Mouse (Mus musculus): ENCODE data around the gene Naa60. TPM values are rescaled to one million over a fixed set of nuclear protein-coding genes. Genes with fewer than 3 reads are reported as not detected.

Gene Naa60
- polyA plus RNA-seq, 1 experiment from 2014 or later: 66.1 TPM

DNA sequence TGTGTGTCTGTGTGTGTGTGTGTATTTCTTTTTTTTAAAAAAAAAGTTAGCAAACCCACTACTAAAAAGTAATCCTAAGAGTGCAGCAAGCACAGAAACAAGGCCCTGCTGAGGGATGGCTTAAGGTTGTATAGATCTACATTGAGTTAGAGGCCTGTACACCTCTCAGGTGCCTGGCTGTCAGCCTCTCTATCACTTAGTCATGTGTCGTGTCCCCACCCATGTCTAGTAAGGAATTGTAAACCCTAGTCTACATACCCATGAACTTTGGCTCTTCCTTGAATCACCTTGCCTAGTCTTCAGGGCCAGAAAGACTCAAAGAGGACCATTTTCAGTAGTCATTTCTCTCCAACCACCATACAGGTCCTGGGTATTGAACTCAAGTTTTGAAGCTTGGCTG, 24.4 kb downstream of the Naa60 start:
- Histone ChIP-seq H3K9me3 (no peaks in the 10 kb centered on the region), H3K27ac (no peak overlapping the region), H3K27me3 (ENCODE audit: insufficient read depth, poor library complexity, severe bottlenecking) (no peaks in the 10 kb centered on the region), H3K4me1 (replicated peaks) (no peaks in the 10 kb centered on the region), H3K36me3 (peaks cover 67% of the 10 kb centered on the region), H3K4me3 (no peak overlapping the region)
- no peak for DNase-seq (ENCODE audit: low spot score)
- 77% methylated on average over 1 of the region's 1 CpGs for WGBS

DNA sequence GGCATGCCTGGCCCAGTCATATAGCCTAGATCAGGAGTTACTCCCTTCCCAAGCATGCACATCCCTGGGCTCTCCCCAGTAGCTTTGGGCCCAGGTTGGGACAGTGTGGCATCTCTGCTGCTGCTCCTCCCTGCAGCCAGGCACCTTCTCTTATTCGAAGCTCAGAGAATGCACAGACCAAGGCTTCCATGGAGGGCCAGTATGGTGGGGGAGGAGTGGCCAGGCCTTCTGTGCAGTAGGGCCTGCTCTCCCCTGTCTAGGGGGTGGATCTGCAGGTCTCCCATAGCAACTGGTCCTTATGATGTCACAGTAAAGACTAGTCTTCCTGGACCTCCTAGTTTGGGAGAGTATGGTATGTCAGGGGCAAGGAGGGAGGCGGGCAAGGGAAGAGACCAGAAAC, 35.3 kb downstream of the Naa60 start:
- no peak for DNase-seq (ENCODE audit: low spot score)
- H3K36me3 ChIP-seq: peaks cover 54% of the 10 kb centered on the region
- H3K4me3 ChIP-seq: peak overlapping the region; percentile 61
- H3K27ac ChIP-seq: peak overlapping the region; percentile 40; the same call in 1 of the 2 replicates
- no peaks in the 10 kb centered on the region for H3K9me3 ChIP-seq
- 79% methylated on average over 2 of the region's 2 CpGs for WGBS
- no peaks in the 10 kb centered on the region for H3K27me3 ChIP-seq (ENCODE audit: insufficient read depth, poor library complexity, severe bottlenecking)
- peaks cover 20% of the 10 kb centered on the region for H3K4me1 ChIP-seq (replicated peaks)

DNA sequence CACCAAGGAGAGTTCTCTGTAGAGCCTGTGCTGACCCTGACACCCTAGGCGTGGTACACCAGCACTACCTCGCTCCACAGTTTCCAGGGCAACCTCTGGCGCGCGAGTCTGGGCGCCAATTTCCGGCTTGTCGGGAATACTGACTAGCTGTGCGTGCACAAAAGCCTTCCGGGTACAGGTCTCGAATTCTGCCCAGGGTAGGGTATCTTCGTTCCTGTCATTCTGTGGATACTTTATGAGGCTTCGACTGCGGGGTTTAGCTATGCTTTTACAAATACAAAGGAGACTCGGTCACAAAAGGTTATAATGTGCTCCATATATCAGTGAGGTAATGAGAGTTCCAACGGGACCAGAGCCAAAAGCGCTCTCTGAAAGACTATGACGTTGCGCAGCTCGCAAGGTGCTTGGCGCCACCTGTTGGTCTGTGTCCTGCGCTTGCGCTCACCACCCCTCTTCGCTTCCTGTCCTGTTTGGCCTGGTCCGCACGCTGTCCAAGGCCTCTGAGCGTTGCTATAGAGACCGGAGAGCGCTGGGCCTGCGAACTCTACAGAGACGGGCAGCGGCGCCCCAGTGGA, 36.4 kb downstream of the Naa60 start, which contains the start of the genes 1700037C18Rik and Cluap1:
Gene 1700037C18Rik (minus strand): TSS at position 153 of the 575 bp plus-strand sequence.
Gene Cluap1 (plus strand): TSS at position 265 of the 575 bp plus-strand sequence.
- Histone ChIP-seq H3K27me3 (ENCODE audit: insufficient read depth, poor library complexity, severe bottlenecking) (no peaks in the 10 kb centered on the region), H3K4me1 (replicated peaks) (peaks cover 20% of the 10 kb centered on the region), H3K4me3 (peak within 1 kb of the TSS; percentile 61), H3K9me3 (no peaks in the 10 kb centered on the region), H3K36me3 (peaks cover 54% of the 10 kb centered on the region), H3K27ac (peak within 1 kb of the TSS; percentile 87)
- DNase-seq (ENCODE audit: low spot score): peak; percentile 92
- under 1% methylated on average over 33 of the region's 33 CpGs for WGBS

DNA sequence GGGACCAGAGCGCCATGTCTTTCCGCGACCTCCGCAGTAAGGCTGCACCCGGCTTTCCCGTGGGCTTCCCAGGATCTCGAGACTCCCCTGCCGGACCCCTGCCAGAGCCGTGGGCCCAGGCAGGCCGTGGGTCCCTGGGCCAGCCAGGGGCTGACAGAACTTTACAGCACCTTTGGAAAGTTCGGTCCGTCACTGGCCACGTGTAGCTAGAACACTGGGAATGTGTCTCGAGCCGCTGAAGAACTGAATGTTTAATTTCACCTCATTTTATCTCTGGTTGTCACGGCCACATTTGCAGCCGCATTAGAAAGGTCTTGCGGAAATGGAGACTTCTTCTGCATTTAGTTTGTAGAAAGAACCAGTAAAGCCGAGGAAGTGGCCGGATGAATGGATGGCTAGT, 36.9 kb downstream of the Naa60 start:
- Histone ChIP-seq H3K9me3 (no peaks in the 10 kb centered on the region), H3K4me1 (replicated peaks) (peaks cover 20% of the 10 kb centered on the region), H3K27ac (peak overlapping the region; percentile 87), H3K36me3 (peaks cover 54% of the 10 kb centered on the region), H3K27me3 (ENCODE audit: insufficient read depth, poor library complexity, severe bottlenecking) (no peaks in the 10 kb centered on the region), H3K4me3 (peak overlapping the region; percentile 61)
- 11% methylated on average over 20 of the region's 20 CpGs for WGBS
- no peak for DNase-seq (ENCODE audit: low spot score)

DNA sequence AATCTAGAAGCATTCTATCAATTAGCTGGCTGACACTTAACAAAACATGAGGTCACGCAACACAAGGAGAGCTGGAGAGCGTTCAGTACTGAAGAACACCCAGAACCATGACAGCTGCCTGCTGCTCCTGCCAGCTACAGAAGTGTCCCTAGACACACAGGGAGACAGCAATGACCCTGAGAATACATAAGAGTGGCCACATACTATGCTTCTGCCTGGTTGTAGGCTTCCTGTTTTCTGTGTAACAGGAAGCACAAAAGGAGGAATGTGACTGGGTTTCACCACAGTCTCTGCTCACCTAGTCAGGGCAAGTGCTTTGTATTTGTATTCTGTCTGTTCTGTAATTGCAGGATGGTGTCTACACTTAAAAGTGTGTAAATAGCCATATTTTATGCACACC, 48.6 kb downstream of the Naa60 start:
- WGBS: 96% methylated on average over 2 of the region's 2 CpGs
- H3K27me3 ChIP-seq (ENCODE audit: insufficient read depth, poor library complexity, severe bottlenecking): no peaks in the 10 kb centered on the region
- no peaks in the 10 kb centered on the region for H3K4me1 ChIP-seq (replicated peaks)
- no peak for DNase-seq (ENCODE audit: low spot score)
- H3K4me3 ChIP-seq: no peak overlapping the region
- no peak overlapping the region for H3K27ac ChIP-seq
- H3K9me3 ChIP-seq: no peaks in the 10 kb centered on the region
- peaks cover 75% of the 10 kb centered on the region for H3K36me3 ChIP-seq

DNA sequence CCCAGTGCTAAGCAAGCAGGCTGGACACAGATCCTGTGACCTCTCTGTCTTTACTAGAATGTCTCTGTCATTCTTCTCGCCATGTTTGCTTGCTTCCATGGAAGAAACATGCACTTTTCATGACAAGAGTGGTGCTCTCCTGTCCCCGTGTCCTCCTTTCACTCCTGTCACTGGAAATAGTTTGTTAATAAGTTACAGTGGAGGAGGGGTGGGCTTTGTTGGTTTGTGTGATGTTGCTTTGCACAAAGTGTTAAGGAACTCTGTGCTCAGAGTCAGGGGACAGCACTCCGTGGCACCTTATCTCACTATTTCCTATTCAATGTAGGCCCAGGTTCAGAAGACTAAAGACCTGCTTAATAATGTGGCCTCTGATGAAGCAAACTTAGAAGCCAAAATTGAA, 51.3 kb downstream of the Naa60 start:
- DNase-seq (ENCODE audit: low spot score): no peak
- no peaks in the 10 kb centered on the region for H3K27me3 ChIP-seq (ENCODE audit: insufficient read depth, poor library complexity, severe bottlenecking)
- peaks cover 81% of the 10 kb centered on the region for H3K36me3 ChIP-seq
- no peaks in the 10 kb centered on the region for H3K4me1 ChIP-seq (replicated peaks)
- 89% methylated on average over 3 of the region's 3 CpGs for WGBS
- no peaks in the 10 kb centered on the region for H3K9me3 ChIP-seq
- H3K4me3 ChIP-seq: no peak overlapping the region
- no peak overlapping the region for H3K27ac ChIP-seq

DNA sequence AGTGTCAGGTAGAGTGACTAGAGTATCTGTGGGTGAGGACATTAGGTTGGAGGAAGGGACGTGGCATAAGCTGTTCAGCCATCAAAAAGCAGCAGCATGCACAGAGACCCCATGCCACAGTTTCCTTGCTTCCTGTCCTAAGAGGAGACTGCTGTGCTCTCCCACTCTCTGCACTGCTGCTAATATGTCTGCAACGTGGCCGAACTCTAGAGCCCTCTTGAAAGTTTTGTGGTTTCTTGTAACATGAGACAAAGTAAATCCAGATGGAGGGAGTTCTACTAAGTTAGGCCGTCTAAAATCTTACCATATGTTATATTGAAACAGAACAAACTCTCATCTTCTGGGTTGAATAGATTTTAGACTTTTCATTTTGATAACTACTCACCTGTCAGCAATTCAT, 51.8 kb downstream of the Naa60 start:
- H3K27me3 ChIP-seq (ENCODE audit: insufficient read depth, poor library complexity, severe bottlenecking): no peaks in the 10 kb centered on the region
- 71% methylated on average over 4 of the region's 4 CpGs for WGBS
- no peaks in the 10 kb centered on the region for H3K9me3 ChIP-seq
- H3K4me1 ChIP-seq (replicated peaks): no peaks in the 10 kb centered on the region
- no peak for DNase-seq (ENCODE audit: low spot score)
- H3K36me3 ChIP-seq: peaks cover 83% of the 10 kb centered on the region
- H3K4me3 ChIP-seq: no peak overlapping the region
- no peak overlapping the region for H3K27ac ChIP-seq

DNA sequence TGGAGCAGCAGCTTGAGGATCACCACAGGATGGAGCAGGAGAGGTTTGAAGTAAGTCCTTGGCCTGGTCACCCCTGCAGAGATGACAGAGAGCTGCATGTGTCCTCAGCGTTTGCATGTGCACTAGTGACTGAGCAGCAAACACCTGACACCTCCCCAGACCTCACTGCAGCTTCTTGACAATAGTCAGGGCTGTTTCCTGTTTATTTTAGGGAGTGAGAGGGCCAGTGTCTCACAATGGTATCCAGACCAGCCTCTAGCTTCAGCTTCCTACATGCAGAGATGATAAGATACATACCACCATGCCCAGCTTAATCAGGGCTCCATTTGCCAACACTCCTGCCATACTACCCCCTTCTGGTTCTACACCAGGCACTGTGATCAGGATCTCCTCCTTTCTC, 56.4 kb downstream of the Naa60 start:
- Histone ChIP-seq H3K36me3 (peaks cover 86% of the 10 kb centered on the region), H3K4me3 (no peak overlapping the region), H3K27me3 (ENCODE audit: insufficient read depth, poor library complexity, severe bottlenecking) (no peaks in the 10 kb centered on the region), H3K9me3 (no peaks in the 10 kb centered on the region), H3K4me1 (replicated peaks) (no peaks in the 10 kb centered on the region), H3K27ac (no peak overlapping the region)
- 65% methylated on average over 1 of the region's 1 CpGs for WGBS
- DNase-seq (ENCODE audit: low spot score): no peak

DNA sequence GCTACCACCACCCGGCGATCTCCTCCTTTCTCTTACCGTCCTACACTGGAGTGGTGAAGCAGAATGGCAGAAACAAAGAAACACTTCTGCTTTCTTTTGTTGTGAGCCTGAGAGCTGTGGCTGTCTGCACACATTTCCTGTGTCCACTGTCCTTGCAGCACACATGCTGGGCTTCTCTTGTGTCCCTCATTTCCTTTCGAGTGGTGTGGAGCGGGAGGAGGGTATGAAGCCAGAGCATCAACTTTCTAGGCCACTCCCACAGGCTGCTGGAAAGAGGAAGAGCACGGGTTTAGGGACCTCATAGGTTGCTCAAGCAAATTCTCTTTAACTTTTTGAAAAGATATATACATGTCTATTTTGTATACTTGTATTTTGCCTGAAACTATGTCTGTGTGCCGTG, 57.0 kb downstream of the Naa60 start:
- no peak for DNase-seq (ENCODE audit: low spot score)
- Histone ChIP-seq H3K27ac (no peak overlapping the region), H3K36me3 (peaks cover 86% of the 10 kb centered on the region), H3K9me3 (no peaks in the 10 kb centered on the region), H3K27me3 (ENCODE audit: insufficient read depth, poor library complexity, severe bottlenecking) (no peaks in the 10 kb centered on the region), H3K4me1 (replicated peaks) (no peaks in the 10 kb centered on the region), H3K4me3 (no peak overlapping the region)
- WGBS: 78% methylated on average over 7 of the region's 7 CpGs

DNA sequence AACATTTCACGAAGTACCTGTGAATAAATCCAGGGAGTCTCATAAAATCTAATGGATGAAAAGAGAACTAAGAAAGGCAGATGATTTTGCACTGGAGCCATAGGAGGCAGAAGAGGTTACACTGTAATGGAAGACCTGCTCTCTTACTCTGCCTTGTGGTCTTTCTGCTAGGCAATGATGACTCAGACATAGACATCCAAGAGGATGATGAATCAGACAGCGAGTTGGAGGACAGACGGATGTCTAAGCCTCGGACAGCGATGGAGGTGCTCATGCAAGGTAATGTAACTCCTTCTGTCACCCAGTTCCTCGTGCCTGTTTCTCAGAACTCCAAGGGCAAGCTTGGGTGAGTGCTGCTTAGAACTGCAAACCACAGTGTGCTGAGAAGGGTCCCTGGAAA, 61.4 kb downstream of the Naa60 start:
- 95% methylated on average over 6 of the region's 6 CpGs for WGBS
- DNase-seq (ENCODE audit: low spot score): no peak
- Histone ChIP-seq H3K27ac (no peak overlapping the region), H3K4me3 (no peak overlapping the region), H3K9me3 (no peaks in the 10 kb centered on the region), H3K27me3 (ENCODE audit: insufficient read depth, poor library complexity, severe bottlenecking) (no peaks in the 10 kb centered on the region), H3K36me3 (peaks cover 90% of the 10 kb centered on the region), H3K4me1 (replicated peaks) (no peaks in the 10 kb centered on the region)

DNA sequence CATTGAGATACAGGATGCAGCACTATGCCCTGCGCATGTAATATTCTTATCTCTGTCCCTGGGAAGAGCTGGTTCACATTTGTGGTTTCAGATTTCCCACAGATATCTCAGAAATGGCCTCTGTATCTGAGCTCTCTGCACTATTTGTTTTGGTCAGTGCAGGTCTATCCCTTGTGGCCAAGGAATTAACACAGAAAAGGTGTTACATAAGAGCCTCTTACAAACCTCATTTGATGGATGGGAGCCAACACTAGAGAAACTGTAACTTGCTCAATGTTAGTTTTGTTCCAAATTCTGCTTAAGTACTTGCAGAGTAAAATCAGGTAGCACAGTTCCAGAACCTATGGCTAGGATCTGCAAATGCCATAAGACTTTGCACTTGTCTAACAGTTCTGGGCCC, 61.9 kb downstream of the Naa60 start:
- Histone ChIP-seq H3K27ac (no peak overlapping the region), H3K9me3 (no peaks in the 10 kb centered on the region), H3K4me1 (replicated peaks) (no peaks in the 10 kb centered on the region), H3K27me3 (ENCODE audit: insufficient read depth, poor library complexity, severe bottlenecking) (no peaks in the 10 kb centered on the region), H3K4me3 (no peak overlapping the region), H3K36me3 (peaks cover 92% of the 10 kb centered on the region)
- DNase-seq (ENCODE audit: low spot score): no peak
- 97% methylated on average over 1 of the region's 1 CpGs for WGBS

DNA sequence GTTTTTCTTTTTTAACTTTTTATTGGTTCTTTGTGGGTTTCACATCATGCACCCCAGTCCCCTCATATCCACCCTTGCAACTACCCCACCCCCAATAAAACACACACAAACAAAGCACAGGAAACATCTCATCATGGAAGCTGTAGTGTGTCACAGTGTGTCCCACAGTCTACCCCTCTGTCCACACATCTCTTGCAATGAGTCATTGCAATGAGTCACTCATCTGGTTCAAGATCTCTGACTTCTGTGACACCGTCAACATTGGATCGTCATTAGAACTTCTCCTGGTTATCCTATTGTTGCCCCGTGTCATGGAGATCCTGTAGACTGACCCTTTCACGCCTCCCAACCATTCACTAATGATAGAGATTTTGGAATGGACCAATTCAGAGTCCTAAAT, 62.5 kb downstream of the Naa60 start:
- Histone ChIP-seq H3K36me3 (peaks cover 89% of the 10 kb centered on the region), H3K27ac (no peak overlapping the region), H3K27me3 (ENCODE audit: insufficient read depth, poor library complexity, severe bottlenecking) (no peaks in the 10 kb centered on the region), H3K4me3 (no peak overlapping the region), H3K4me1 (replicated peaks) (no peaks in the 10 kb centered on the region), H3K9me3 (no peaks in the 10 kb centered on the region)
- WGBS: 93% methylated on average over 4 of the region's 4 CpGs
- DNase-seq (ENCODE audit: low spot score): no peak

DNA sequence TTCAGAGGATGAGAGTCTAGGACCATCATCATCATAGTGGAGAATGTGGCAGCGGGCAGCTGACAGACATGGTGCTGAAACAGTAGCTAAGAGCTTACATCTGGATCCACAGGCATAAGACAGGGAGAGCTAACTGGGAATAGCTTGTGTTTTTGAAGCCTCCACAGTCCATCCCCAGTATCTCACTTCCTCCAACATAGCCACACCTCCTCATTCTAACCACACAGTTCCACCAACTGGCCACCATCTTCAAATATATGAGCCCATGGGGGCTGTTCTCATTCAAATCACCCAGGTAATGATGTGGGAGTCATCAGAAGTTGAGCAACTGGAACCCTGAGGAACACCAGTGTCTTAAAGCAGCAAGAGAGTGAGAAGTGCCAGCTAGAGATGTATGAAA, 79.0 kb downstream of the Naa60 start:
- H3K27ac ChIP-seq: no peak overlapping the region

More for the DNA sequence above, 79.0 kb downstream of the Naa60 start:
- H3K36me3 ChIP-seq: peaks cover 1% of the 10 kb centered on the region; the same call in 1 of the 2 replicates
- no peaks in the 10 kb centered on the region for H3K9me3 ChIP-seq
- H3K4me1 ChIP-seq (replicated peaks): 0 out of 2 replicates have a peak, but pooled peaks cover 3% of the 10 kb centered on the region
- no peaks in the 10 kb centered on the region for H3K27me3 ChIP-seq (ENCODE audit: insufficient read depth, poor library complexity, severe bottlenecking)
- DNase-seq (ENCODE audit: low spot score): no peak
- no peak overlapping the region for H3K4me3 ChIP-seq
- 87% methylated on average over 1 of the region's 1 CpGs for WGBS

Measured in hindbrain, embryonic 10.5 days (tissue).